Mouse (Mus musculus) testis, adult 2 months (tissue): Measurements from ENCODE around the gene Rorc.

Experiments
- CTCF ChIP-seq: fragments of 200-500 bp; IDR thresholded peaks from 2 replicates; pipeline ENCODE4 v1.5.1; 2012; ENCODE audit warnings: low read depth, mild to moderate bottlenecking, inconsistent platforms, low read length, moderate library complexity; ENCODE audit not compliant: control insufficient read depth, insufficient read depth, insufficient replicate concordance
- POLR2A ChIP-seq: fragments of 200-500 bp; IDR thresholded peaks from 2 replicates; pipeline ENCODE4 v1.6.1; 2012; ENCODE audit warnings: low read depth, mild to moderate bottlenecking, inconsistent platforms, low read length, moderate library complexity; ENCODE audit not compliant: control insufficient read depth

GRCm38 (mm10) chr3:94383476-94383875 is 10.9 kb downstream of the Rorc start:
- no peak for TF ChIP-seq CTCF
- no peak for TF ChIP-seq POLR2A
